Mouse (Mus musculus): ENCODE measurements around the gene Tctex1d1.

GRCm38 (mm10) chr4:103006266-103006665, 27.9 kb downstream of the Tctex1d1 start:
- TF ChIP-seq CTCF (IDR thresholded peaks at IDR 0.05) (no peak), POLR2A (IDR thresholded peaks at IDR 0.05; ENCODE audit: insufficient read depth, low read depth, low read length) (no peak), EP300 (IDR thresholded peaks at IDR 0.05; ENCODE audit: insufficient read depth, low read depth, low read length) (no peak)
